Mouse (Mus musculus) embryonic fibroblast, embryonic 13.5 days (primary cell): Measurements from ENCODE around the gene Srsf5. TPM values are rescaled to one million over a fixed set of nuclear protein-coding genes. Genes with fewer than 3 reads are reported as not detected.
A peak's percentile ranks its signal among the peaks of the same experiment; 100 is the strongest.

ENCODE experiments used
- H3K27ac ChIP-seq: 2 replicates; pipeline ENCODE4 v1.5.1; 2012; ENCODE audit warnings: low read length, control low read depth, inconsistent platforms; ENCODE audit not compliant: insufficient read depth
- H3K4me1 ChIP-seq: 2 replicates; pipeline ENCODE4 v1.6.1; 2011; ENCODE audit warnings: low read length; ENCODE audit not compliant: control insufficient read depth, insufficient read depth
- H3K4me3 ChIP-seq: 2 replicates; pipeline ENCODE4 v1.5.1; 2011; ENCODE audit warnings: mild to moderate bottlenecking, control low read depth, low read length; ENCODE audit not compliant: insufficient read depth
- CTCF ChIP-seq: IDR thresholded peaks from 2 replicates; pipeline ENCODE4 v1.5.1; 2011; ENCODE audit warnings: mild to moderate bottlenecking, control low read depth, low read length, moderate library complexity, borderline replicate concordance; ENCODE audit not compliant: insufficient read depth
- POLR2A ChIP-seq: IDR thresholded peaks from 2 replicates; pipeline ENCODE4 v1.6.1; 2011; ENCODE audit warnings: low read depth, mild to moderate bottlenecking, control low read depth, low read length, moderate library complexity
- polyA plus RNA-seq: library from polyadenylated mRNA; stranded (reverse); fragments of >200 nt; gene quantifications from 2 replicates; pipeline ENCODE4 v1.2.4, GENCODE M21; 2011; ENCODE audit warnings: low read depth; ENCODE audit not compliant: missing spikeins, insufficient read length

Srsf5 gene
- polyA plus RNA-seq, 1 experiment = 457 TPM

- Histone ChIP-seq H3K4me3 (no peak overlapping the region), H3K27ac (no peak overlapping the region), H3K4me1 (no peaks in the 10 kb centered on the region)
- no peak for TF ChIP-seq POLR2A
- no peak for TF ChIP-seq CTCF
These were observed 22.6 kb downstream of the Srsf5 start for GRCm38 (mm10) chr12:80967918-80968317.

DNA sequence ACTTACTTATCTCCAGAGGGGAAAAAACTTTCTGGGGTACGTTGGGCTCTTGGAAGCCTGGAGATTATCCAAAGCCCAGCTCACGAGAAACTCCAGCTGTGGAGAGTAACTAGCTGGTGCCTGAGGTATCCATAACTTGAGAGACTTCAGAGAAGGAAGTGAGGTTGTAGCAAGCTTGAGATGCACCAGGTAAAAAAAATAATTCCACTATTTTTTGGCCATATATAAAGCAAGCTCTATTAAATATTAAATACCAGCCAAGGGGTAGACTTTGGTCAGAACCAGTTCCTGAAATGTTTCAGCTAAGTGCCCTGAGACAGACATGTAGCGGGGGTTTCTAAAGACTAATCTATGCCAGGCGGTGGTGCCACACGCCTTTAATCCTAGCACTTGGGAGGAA, 23.3 kb downstream of the Srsf5 start, which contains the start of gene Slc10a1:
Gene Slc10a1, minus strand, starts transcription at position 101 of the 400 bp plus-strand sequence.
- H3K4me3 ChIP-seq = no peak within 1 kb of the TSS
- H3K4me1 ChIP-seq = no peaks in the 10 kb centered on the region
- H3K27ac ChIP-seq = no peak within 1 kb of the TSS
- TF ChIP-seq POLR2A = no peak
- TF ChIP-seq CTCF = no peak

- Histone ChIP-seq H3K27ac (no peak overlapping the region), H3K4me3 (no peak overlapping the region), H3K4me1 (no peaks in the 10 kb centered on the region)
- TF ChIP-seq POLR2A (no peak), CTCF (no peak)
These were observed 24.9 kb downstream of the Srsf5 start for GRCm38 (mm10) chr12:80970181-80970705.

DNA sequence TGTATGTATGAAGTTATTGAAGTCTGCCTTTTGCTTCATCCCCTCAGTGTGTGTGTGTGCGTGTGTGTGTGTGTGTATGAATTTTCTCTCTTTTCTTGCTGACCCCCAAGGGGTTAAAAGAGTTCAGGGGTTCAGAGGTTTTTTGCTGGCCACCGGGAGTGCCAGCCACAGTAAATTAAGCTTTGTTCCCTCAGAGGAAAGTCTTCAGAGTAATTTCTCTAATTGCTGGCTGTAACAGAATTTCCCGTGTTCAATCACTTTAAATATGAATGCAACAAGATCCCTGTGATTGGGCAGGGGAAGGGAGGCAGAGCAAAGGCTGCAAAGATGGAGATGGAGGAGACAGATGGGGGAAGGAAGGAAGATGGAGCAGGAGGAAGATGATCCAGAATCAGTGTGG, 26.5 kb downstream of the Srsf5 start:
- Histone ChIP-seq H3K27ac (no peak overlapping the region), H3K4me3 (no peak overlapping the region), H3K4me1 (no peaks in the 10 kb centered on the region)
- TF ChIP-seq POLR2A (no peak), CTCF (no peak)

DNA sequence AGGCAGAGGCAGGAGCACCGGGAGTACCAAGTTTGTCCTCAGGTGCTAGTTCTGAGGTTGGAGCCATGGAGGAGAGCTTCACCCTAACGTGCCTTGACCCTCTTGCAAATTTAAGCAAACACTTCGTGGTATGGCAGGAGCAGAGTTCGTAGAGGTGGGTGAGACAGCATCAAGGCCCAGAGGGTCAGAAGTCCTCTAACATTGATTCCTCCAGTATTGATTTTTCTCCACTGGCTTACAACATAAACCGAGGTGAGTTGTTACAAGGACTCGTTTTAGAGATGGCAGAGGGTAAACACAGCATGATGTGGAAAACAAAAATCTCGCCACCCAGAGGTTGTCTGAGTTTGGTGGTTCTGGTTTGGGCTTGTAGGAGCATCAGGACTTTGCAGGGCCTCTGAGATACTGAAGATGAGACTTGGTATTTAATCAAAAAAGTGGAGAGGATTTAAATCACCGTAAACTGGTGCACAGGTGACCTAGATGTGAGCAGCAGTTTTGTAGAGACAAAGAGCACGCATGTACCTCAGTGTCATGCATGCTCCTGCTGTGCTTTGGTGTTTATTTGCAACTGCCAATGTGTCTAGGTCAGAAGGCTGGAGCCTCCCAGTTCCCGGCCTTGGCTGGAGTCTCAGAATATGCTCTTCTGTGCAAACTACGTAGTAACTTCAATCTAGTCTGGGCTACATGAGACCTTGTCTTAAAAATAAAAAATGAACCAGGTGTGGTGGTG, 30.8 kb downstream of the Srsf5 start:
- TF ChIP-seq CTCF = no peak
- no peak for TF ChIP-seq POLR2A
- no peak overlapping the region for H3K4me3 ChIP-seq

DNA sequence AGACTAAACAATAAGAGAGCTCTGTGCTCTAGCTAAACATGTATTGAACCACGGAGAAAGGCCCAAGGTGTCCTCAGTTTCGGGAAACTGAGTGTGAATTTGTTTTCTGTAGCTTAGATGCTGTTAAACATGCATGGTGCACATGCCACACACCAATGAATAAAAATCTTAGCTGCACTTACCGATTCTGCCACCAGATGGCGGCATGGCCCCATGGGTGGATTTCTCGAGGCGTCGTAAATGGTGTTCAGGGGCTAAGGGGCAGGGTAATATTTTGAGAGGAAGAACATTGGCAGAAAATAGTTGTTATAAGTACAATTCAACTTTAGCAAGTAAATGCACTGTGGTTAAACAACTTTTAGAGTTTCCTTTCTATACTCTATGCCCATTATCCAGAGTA, 37.0 kb downstream of the Srsf5 start:
- Histone ChIP-seq H3K4me1 (no peaks in the 10 kb centered on the region), H3K27ac (no peak overlapping the region), H3K4me3 (no peak overlapping the region)
- TF ChIP-seq POLR2A (no peak), CTCF (peak; percentile 83)

More for the DNA sequence above, 30.8 kb downstream of the Srsf5 start:
- Histone ChIP-seq H3K27ac (no peak overlapping the region), H3K4me1 (no peaks in the 10 kb centered on the region)

GRCm38 (mm10) chr12:80983695-80984094, 38.4 kb downstream of the Srsf5 start:
- TF ChIP-seq POLR2A = no peak
- TF ChIP-seq CTCF = no peak
- Histone ChIP-seq H3K4me1 (no peaks in the 10 kb centered on the region), H3K4me3 (no peak overlapping the region), H3K27ac (no peak overlapping the region)

- TF ChIP-seq POLR2A = no peak
- TF ChIP-seq CTCF = no peak
- H3K27ac ChIP-seq = no peak overlapping the region
- H3K4me3 ChIP-seq = no peak overlapping the region
- no peaks in the 10 kb centered on the region for H3K4me1 ChIP-seq
These were observed 41.3 kb downstream of the Srsf5 start for GRCm38 (mm10) chr12:80986628-80987027.

DNA sequence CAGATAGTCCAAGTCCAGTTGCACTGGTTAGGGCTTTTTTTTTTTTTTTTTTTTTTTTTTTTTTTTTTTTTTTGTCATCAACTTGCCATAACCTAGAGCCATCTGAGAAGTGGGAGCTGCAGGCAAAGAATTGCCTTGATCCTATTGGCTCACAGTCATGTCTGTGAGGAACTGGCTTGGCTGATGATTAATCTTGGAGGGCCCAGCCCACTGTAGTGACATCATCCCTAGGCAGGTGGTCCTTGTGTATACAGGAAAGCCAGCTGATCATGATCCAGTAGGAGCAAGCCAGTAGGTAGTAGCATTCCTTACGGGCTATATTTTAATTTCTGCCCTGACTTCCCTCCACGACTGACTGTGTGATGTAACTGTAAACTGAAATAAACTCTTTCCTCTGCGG, 43.0 kb downstream of the Srsf5 start:
- TF ChIP-seq CTCF = no peak
- no peak for TF ChIP-seq POLR2A
- H3K4me1 ChIP-seq = no peaks in the 10 kb centered on the region
- H3K27ac ChIP-seq = no peak overlapping the region
- no peak overlapping the region for H3K4me3 ChIP-seq

GRCm38 (mm10) chr12:80990901-80991445, 45.7 kb downstream of the Srsf5 start:
- Histone ChIP-seq H3K4me1 (no peaks in the 10 kb centered on the region), H3K27ac (no peak overlapping the region), H3K4me3 (no peak overlapping the region)
- TF ChIP-seq POLR2A = no peak
- TF ChIP-seq CTCF = no peak
